Mouse (Mus musculus) small intestine, adult 2 months (tissue): ENCODE data around the gene Cisd1.

ENCODE experiments used
- CTCF ChIP-seq: fragments of 200-500 bp; IDR thresholded peaks from 2 replicates; pipeline ENCODE4 v1.5.1; 2012; ENCODE audit warnings: low read depth, mild to moderate bottlenecking, control low read depth, inconsistent platforms, low read length, moderate library complexity, mixed read lengths; ENCODE audit not compliant: insufficient replicate concordance, insufficient read length; ENCODE audit errors: extremely low read depth
- POLR2A ChIP-seq: fragments of 200-500 bp; IDR thresholded peaks from 2 replicates; pipeline ENCODE4 v1.6.1; 2012; ENCODE audit warnings: low read depth, mild to moderate bottlenecking, control low read depth, inconsistent platforms, low read length, moderate library complexity

DNA sequence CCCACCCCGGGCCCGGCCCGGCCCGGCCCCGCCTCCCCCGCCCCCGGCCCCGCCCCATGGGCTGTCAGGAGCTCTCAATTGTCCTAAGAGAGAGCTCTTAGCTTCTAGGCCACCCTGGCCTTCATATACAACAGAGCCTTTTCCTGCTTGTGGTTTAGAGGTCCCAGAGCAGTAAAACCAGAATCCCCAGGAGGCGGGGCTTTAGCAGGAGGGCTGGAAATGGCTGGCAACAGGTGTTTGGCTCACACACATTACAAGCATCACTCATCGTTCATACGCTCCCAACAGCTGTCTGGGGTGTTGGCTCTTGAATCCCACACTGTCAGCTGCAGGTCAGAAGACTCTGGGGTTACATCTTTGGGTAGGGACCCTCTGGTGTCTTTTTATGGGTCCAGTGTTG lies 52.5 kb downstream of the Cisd1 start:
- TF ChIP-seq POLR2A = no peak
- TF ChIP-seq CTCF = no peak
